Mouse (Mus musculus) CH12.LX (cell line): ENCODE data around the gene Gm10142. TPM values are rescaled to one million over a fixed set of nuclear protein-coding genes. Genes with fewer than 3 reads are reported as not detected.

Source experiments
- DNase-seq: peaks from one replicate; pipeline ENCODE4 v3.0.0-alpha.2; 2013; ENCODE audit errors: extremely low read depth
- H3K27ac ChIP-seq: 2 replicates; pipeline ENCODE4 v1.5.1; 2012; ENCODE audit warnings: low read depth, mild to moderate bottlenecking, control low read depth, moderate library complexity; ENCODE audit not compliant: insufficient read depth
- H3K27me3 ChIP-seq: replicated peaks from 2 replicates; pipeline ENCODE3; 2012; ENCODE audit warnings: inconsistent platforms
- H3K36me3 ChIP-seq, 2 experiments: replicated peaks in 1 of 2; 2 replicates each; pipeline versions ENCODE3 to v1.6.1; 2012; ENCODE audit warnings: inconsistent platforms in 1 of 2, low read length in 1 of 2, mild to moderate bottlenecking in 1 of 2, mixed read lengths in 1 of 2, moderate library complexity in 1 of 2; ENCODE audit not compliant: control insufficient read depth in 1 of 2, insufficient read depth in 1 of 2
- H3K4me1 ChIP-seq, 2 experiments: 2 replicates each; pipeline ENCODE4 v1.6.1; 2012; ENCODE audit warnings: inconsistent platforms in 1 of 2, moderate library complexity in 1 of 2; ENCODE audit not compliant: insufficient read depth in 2 of 2, control insufficient read depth in 1 of 2
- H3K4me2 ChIP-seq: 2 replicates; pipeline ENCODE4 v1.6.1; 2012; ENCODE audit warnings: low read depth, mild to moderate bottlenecking, control low read depth; ENCODE audit not compliant: poor library complexity, insufficient read depth, severe bottlenecking
- H3K4me3 ChIP-seq, 3 experiments: fragments of 150-350 bp in 1 of 3; sonication (generic) in 1 of 3; replicated peaks in 1 of 3; 2 replicates each; pipeline versions ENCODE3 to v1.5.1; 2011 to 2012; ENCODE audit warnings: low read depth in 2 of 3, low read length in 2 of 3, mild to moderate bottlenecking in 2 of 3, moderate library complexity in 2 of 3, control low read depth in 1 of 3, improper control_type of control experiment in 1 of 3, inconsistent platforms in 1 of 3, mixed read lengths in 1 of 3; ENCODE audit not compliant: poor library complexity in 1 of 3
- H3K79me2 ChIP-seq: replicated peaks from 2 replicates; pipeline ENCODE4 v1.6.1; 2012; ENCODE audit warnings: mild to moderate bottlenecking, moderate library complexity; ENCODE audit not compliant: control insufficient read depth, poor library complexity, insufficient read depth, severe bottlenecking; ENCODE audit errors: extremely low read depth
- H3K9ac ChIP-seq: 2 replicates; pipeline ENCODE4 v1.6.1; 2012; ENCODE audit warnings: low read depth, mild to moderate bottlenecking, control low read depth, moderate library complexity; ENCODE audit not compliant: insufficient read depth
- H3K9me3 ChIP-seq: replicated peaks from 2 replicates; pipeline ENCODE3; 2012; ENCODE audit warnings: low read length, inconsistent platforms, mixed read lengths
- BHLHE40 ChIP-seq: IDR thresholded peaks from 2 replicates; pipeline ENCODE4 v1.6.1; 2011; ENCODE audit warnings: mild to moderate bottlenecking, low read depth, low read length, improper control_type of control experiment
- CHD1 ChIP-seq: IDR thresholded peaks from 2 replicates; pipeline ENCODE4 v1.6.1; 2012; ENCODE audit warnings: low read depth, low read length, improper control_type of control experiment, inconsistent platforms
- E2F4 ChIP-seq: IDR thresholded peaks from 2 replicates; pipeline ENCODE4 v1.6.1; 2011; ENCODE audit warnings: low read depth, low read length, improper control_type of control experiment; ENCODE audit not compliant: insufficient replicate concordance
- EP300 ChIP-seq: IDR thresholded peaks from 2 replicates; pipeline ENCODE4 v1.6.1; 2011; ENCODE audit warnings: low read length, improper control_type of control experiment
- ETS1 ChIP-seq: conservative IDR thresholded peaks from 2 replicates; pipeline ENCODE4 v1.6.1; 2012; ENCODE audit warnings: low read depth, mild to moderate bottlenecking, inconsistent platforms, low read length, improper control_type of control experiment, moderate library complexity
- HCFC1 ChIP-seq: IDR thresholded peaks from 2 replicates; pipeline ENCODE4 v1.6.1; 2012; ENCODE audit warnings: low read depth, mild to moderate bottlenecking, inconsistent platforms, low read length, improper control_type of control experiment
- IRF4 ChIP-seq: IDR thresholded peaks from 2 replicates; pipeline ENCODE4 v1.6.1; 2014; ENCODE audit warnings: low read depth, mild to moderate bottlenecking, inconsistent platforms, low read length, improper control_type of control experiment
- KAT2A ChIP-seq: IDR thresholded peaks from 2 replicates; pipeline ENCODE4 v1.6.1; 2012; ENCODE audit warnings: low read length, improper control_type of control experiment, inconsistent platforms; ENCODE audit not compliant: insufficient replicate concordance
- MAX ChIP-seq: IDR thresholded peaks from 2 replicates; pipeline ENCODE4 v1.6.1; 2011; ENCODE audit warnings: low read length, improper control_type of control experiment
- MAZ ChIP-seq: IDR thresholded peaks from 2 replicates; pipeline ENCODE4 v1.6.1; 2012; ENCODE audit warnings: low read depth, mild to moderate bottlenecking, inconsistent platforms, low read length, improper control_type of control experiment, moderate library complexity
- MXI1 ChIP-seq: IDR thresholded peaks from 2 replicates; pipeline ENCODE4 v1.6.1; 2011; ENCODE audit warnings: mild to moderate bottlenecking, low read depth, low read length, improper control_type of control experiment
- MYC ChIP-seq: IDR thresholded peaks from 2 replicates; pipeline ENCODE4 v1.6.1; 2011; ENCODE audit warnings: low read depth, mild to moderate bottlenecking, improper control_type of control experiment, low read length
- POLR2AphosphoS2 ChIP-seq: IDR thresholded peaks from 2 replicates; pipeline ENCODE4 v1.6.1; 2011; ENCODE audit warnings: low read depth, low read length, improper control_type of control experiment
- RAD21 ChIP-seq: IDR thresholded peaks from 2 replicates; pipeline ENCODE4 v1.6.1; 2011; ENCODE audit warnings: low read depth, mild to moderate bottlenecking, low read length, improper control_type of control experiment, moderate library complexity
- TBP ChIP-seq: conservative IDR thresholded peaks from 2 replicates; pipeline ENCODE4 v1.6.1; 2011; ENCODE audit warnings: low read depth, low read length, improper control_type of control experiment
- TCF12 ChIP-seq: IDR thresholded peaks from 2 replicates; pipeline ENCODE4 v1.6.1; 2014; ENCODE audit warnings: low read depth, mild to moderate bottlenecking, inconsistent platforms, low read length, improper control_type of control experiment
- USF1 ChIP-seq: IDR thresholded peaks from 2 replicates; pipeline ENCODE4 v1.6.1; 2014; ENCODE audit warnings: low read depth, mild to moderate bottlenecking, inconsistent platforms, low read length, improper control_type of control experiment
- ZC3H11A ChIP-seq: IDR thresholded peaks from 2 replicates; pipeline ENCODE4 v1.6.1; 2012; ENCODE audit warnings: low read depth, mild to moderate bottlenecking, inconsistent platforms, low read length, improper control_type of control experiment
- ZMIZ1 ChIP-seq: IDR thresholded peaks from 2 replicates; pipeline ENCODE4 v1.6.1; 2012; ENCODE audit warnings: low read depth, mild to moderate bottlenecking, inconsistent platforms, low read length, improper control_type of control experiment
- dilution Hi-C: fragments of 300-500 bp; cut with MboI; formaldehyde crosslinking; loops from 2 replicates; pipeline ENCODE4 v1.14.3; 2020; ENCODE audit warnings: low sequenced_read_pairs; ENCODE audit not compliant: extremely low pct_unique_long_range_greater_than_20kb, extremely low pct_ligation_motif_present
- in situ Hi-C: fragments of 300-500 bp; cut with MboI; formaldehyde crosslinking; loops from 3 replicates; pipeline ENCODE4 v1.14.3; 2019; ENCODE audit warnings: low sequenced_read_pairs, low pct_ligation_motif_present, low pct_unique_long_range_greater_than_20kb, mixed read lengths
- polyA plus RNA-seq: library from polyadenylated mRNA; unstranded; fragments of >175 nt; gene quantifications from 2 replicates; pipeline ENCODE4 v1.2.1, GENCODE M21; 2012; ENCODE audit warnings: low read depth; ENCODE audit not compliant: insufficient read length
- total RNA-seq, 2 experiments: library from RNA; depleted of rRNA; stranded (reverse); fragments of 300-350 nt in 1 of 2; fragments of >200 nt in 1 of 2; gene quantifications; 2 replicates each; pipeline ENCODE4 v1.2.3; 2012 to 2014

Gm10142 gene
- not detected in 2 replicates for total RNA-seq (2012; rRNA removed)
- not detected in 2 replicates for total RNA-seq (2014; rRNA removed)
- polyA plus RNA-seq, result not detected in 2 replicates

GRCm38 (mm10) chr10:77715507-77715906, at the start of gene Gm10142:
Gm10142 (plus strand) TSS chr10:77715807.
- dilution Hi-C loops, result no loop called here
- Histone ChIP-seq H3K4me2 (no peak within 1 kb of the TSS), H3K36me3 (no peaks in the 10 kb centered on the region), H3K4me3 (no peak within 1 kb of the TSS), H3K27me3 (peaks cover 53% of the 10 kb centered on the region), H3K9me3 (peaks cover 14% of the 10 kb centered on the region), H3K9ac (no peak within 1 kb of the TSS), H3K4me1 (no peaks in the 10 kb centered on the region), H3K27ac (no peak within 1 kb of the TSS), H3K79me2 (no peaks in the 10 kb centered on the region)
- DNase-seq, result no peak
- in situ Hi-C loops, result no loop called here
- TF ChIP-seq ZMIZ1 (no peak), MAZ (no peak), USF1 (no peak), CHD1 (no peak)

DNA sequence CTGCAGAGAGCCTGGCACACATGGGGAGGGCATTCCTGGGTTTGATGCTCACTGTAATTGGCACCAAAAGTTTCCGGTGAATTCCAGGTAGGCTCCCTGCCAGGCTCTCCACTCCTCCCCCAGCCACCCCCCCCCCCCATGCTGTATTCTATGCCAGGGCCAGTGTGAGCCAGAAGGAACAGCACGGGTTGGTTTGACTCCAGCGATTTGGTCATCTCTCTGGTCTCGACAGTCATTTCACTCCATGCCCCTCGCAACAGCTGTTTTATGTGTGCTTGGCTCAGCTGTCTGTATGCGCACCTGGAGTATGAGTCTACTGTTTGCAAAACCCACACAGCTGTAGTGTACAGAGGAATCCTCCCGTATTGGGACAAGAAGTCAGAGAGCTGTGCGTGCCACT, 49.3 kb upstream of the Gm10142 start:
- Histone ChIP-seq H3K79me2 (no peaks in the 10 kb centered on the region), H3K4me2 (no peak overlapping the region), H3K36me3 (no peaks in the 10 kb centered on the region), H3K27me3 (no peaks in the 10 kb centered on the region), H3K4me3 (no peak overlapping the region), H3K9me3 (peaks cover 3% of the 10 kb centered on the region), H3K4me1 (peaks cover 13 to 50% of the 10 kb centered on the region in 2 experiments), H3K9ac (no peak overlapping the region), H3K27ac (no peak overlapping the region)
- no peak for DNase-seq
- TF ChIP-seq IRF4, result no peak; the same call in 1 of the 2 replicates
- no peak for TF ChIP-seq E2F4
- TF ChIP-seq POLR2AphosphoS2, result no peak
- 0 out of 2 replicates have a peak, but pooled peaks have one; percentile 17 for TF ChIP-seq EP300
- TF ChIP-seq ETS1, result peak; percentile 88
- TF ChIP-seq TCF12, result peak; percentile 76
- 0 out of 2 replicates have a peak, but pooled peaks have one; percentile 33 for TF ChIP-seq BHLHE40
- in situ Hi-C loops (no loop called here), dilution Hi-C loops (no loop called here)

- dilution Hi-C loops, result no loop called here
- H3K27me3 ChIP-seq, result no peaks in the 10 kb centered on the region
Measured at GRCm38 (mm10) chr10:77667402-77667801, 48.2 kb upstream of the Gm10142 start.

More at GRCm38 (mm10) chr10:77667402-77667801, 48.2 kb upstream of the Gm10142 start:
- Histone ChIP-seq H3K9ac (no peak overlapping the region), H3K79me2 (no peaks in the 10 kb centered on the region), H3K27ac (no peak overlapping the region), H3K9me3 (peaks cover 3% of the 10 kb centered on the region), H3K4me2 (no peak overlapping the region), H3K4me3 (no peak overlapping the region), H3K36me3 (no peaks in the 10 kb centered on the region), H3K4me1 (peaks cover 13 to 55% of the 10 kb centered on the region in 2 experiments)
- no peak for DNase-seq
- TF ChIP-seq BHLHE40 (no peak), ZC3H11A (no peak), MAX (no peak), RAD21 (no peak), HCFC1 (no peak), TBP (no peak), IRF4 (no peak), KAT2A (no peak), MYC (no peak), MXI1 (no peak)
- in situ Hi-C loops, result no loop called here
